Mouse (Mus musculus) urinary bladder, postnatal 10 days (tissue): ENCODE data around the gene Mael.

Experiments
- DNase-seq: peaks from one replicate; pipeline ENCODE4 v3.0.0; 2022; ENCODE audit warnings: low spot score

The Mael gene

DNA sequence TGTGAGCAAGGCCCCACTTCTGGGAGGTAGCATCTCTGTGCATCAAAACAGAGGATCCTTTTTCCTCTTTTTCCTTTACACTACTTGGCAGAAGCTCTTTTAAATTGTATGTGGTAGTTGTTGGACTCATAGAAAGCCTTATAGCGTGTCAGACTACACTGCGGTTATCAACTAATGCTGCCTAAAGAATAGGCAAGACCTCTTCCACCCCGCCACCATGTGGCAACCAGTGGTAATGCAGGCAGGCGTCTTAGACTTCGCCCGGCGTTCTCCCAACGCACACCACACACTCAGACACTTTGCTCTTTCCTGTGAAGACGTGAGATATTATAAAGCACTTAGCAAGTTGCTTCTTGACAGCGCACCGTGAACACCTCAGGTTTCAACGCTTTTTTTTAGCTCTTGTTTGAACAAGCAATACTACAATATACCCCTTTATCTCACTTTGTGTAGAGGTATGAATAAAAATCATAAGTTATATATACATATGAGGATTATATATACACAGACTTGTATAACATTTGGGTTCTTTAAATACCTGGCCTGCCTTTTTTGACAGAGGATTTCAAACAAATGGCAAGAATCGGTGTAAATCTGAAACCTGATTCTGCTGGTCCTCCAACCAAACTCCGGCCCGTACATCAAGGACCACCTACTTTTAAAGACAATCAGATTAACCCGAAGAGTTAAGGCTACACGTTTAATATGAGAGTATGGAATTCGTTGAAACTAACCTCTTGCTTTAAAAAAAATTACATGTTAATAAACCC lies 85.0 kb downstream of the Mael start:
- peak; percentile 57 for DNase-seq

DNA sequence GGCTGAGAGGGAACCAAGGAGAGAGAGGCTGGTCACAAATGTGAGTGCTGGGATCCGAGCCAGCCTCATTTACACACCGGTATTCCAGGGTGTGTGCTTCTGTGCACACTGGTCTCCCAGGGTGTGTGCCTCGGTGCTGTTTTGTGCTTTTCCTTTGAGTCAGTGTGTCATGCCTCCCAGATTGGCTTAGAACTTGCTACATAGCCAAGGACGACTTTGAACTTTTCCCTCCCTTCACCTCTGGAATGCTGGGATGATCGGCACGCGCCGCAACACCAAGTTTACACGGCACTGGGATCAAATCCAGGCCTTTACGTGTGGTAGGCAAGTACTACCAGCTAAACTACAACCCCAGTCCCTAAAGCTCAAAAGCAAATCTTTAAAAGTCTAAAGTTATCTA lies 86.5 kb downstream of the Mael start:
- no peak for DNase-seq

DNA sequence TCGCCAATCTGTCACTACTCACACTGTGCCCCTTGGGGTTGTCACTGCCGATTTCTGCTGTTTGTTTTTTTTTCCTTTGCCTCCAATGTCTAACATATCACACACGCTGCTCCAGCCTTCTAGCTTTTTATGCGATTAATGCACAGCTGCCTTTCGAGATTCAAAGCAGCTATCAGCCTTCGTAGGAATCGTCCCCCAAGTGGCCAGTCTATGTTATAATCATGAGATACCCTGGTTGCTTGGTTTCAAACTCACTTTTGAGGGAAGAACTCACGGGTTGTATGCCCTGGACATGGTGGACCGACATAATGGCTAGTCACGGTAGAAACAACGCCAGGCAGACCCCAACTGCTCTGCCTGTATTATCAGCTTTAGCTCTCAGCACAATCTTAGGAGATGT lies 87.2 kb downstream of the Mael start:
- no peak for DNase-seq
